Mouse (Mus musculus) splenic B cell, adult 2 months (primary cell): ENCODE results near the gene Adgrb3.

Experiments
- DNase-seq: peaks from one replicate; pipeline ENCODE4 v3.0.0-alpha.2; 2011; ENCODE audit warnings: low read depth, low spot score
- H3K27me3 ChIP-seq: 2 replicates; pipeline ENCODE4 v1.6.1; 2012; ENCODE audit warnings: mild to moderate bottlenecking, low read length, moderate library complexity, mixed read lengths; ENCODE audit not compliant: control insufficient read depth, poor library complexity, insufficient read depth, severe bottlenecking
- H3K36me3 ChIP-seq: 2 replicates; pipeline ENCODE4 v1.6.1; 2012; ENCODE audit warnings: mild to moderate bottlenecking, low read length, moderate library complexity, mixed read lengths; ENCODE audit not compliant: control insufficient read depth, poor library complexity, insufficient read depth, severe bottlenecking

Gene Adgrb3

GRCm38 (mm10) chr1:25355486-25355885 lies 474.0 kb downstream of the Adgrb3 start:
- no peak for DNase-seq
- Histone ChIP-seq H3K27me3 (no peaks in the 10 kb centered on the region), H3K36me3 (no peaks in the 10 kb centered on the region)

- no peak for DNase-seq
- Histone ChIP-seq H3K27me3 (no peaks in the 10 kb centered on the region), H3K36me3 (no peaks in the 10 kb centered on the region)
Observed at GRCm38 (mm10) chr1:25344876-25345275, 484.6 kb downstream of the Adgrb3 start.

GRCm38 (mm10) chr1:25325406-25325805 lies 504.1 kb downstream of the Adgrb3 start:
- no peaks in the 10 kb centered on the region for H3K36me3 ChIP-seq
- DNase-seq: no peak
- H3K27me3 ChIP-seq: no peaks in the 10 kb centered on the region

GRCm38 (mm10) chr1:25317142-25317541 lies 512.4 kb downstream of the Adgrb3 start:
- DNase-seq: no peak
- Histone ChIP-seq H3K36me3 (no peaks in the 10 kb centered on the region), H3K27me3 (no peaks in the 10 kb centered on the region)

GRCm38 (mm10) chr1:25312344-25312743 lies 517.2 kb downstream of the Adgrb3 start:
- Histone ChIP-seq H3K36me3 (no peaks in the 10 kb centered on the region), H3K27me3 (no peaks in the 10 kb centered on the region)
- no peak for DNase-seq

GRCm38 (mm10) chr1:25310066-25310465 lies 519.4 kb downstream of the Adgrb3 start:
- H3K36me3 ChIP-seq: no peaks in the 10 kb centered on the region
- DNase-seq: no peak

GRCm38 (mm10) chr1:25281471-25281870 lies 548.0 kb downstream of the Adgrb3 start:
- no peaks in the 10 kb centered on the region for H3K27me3 ChIP-seq
- no peaks in the 10 kb centered on the region for H3K36me3 ChIP-seq
- DNase-seq: no peak

More at GRCm38 (mm10) chr1:25310066-25310465, 519.4 kb downstream of the Adgrb3 start:
- H3K27me3 ChIP-seq: no peaks in the 10 kb centered on the region

GRCm38 (mm10) chr1:25250562-25250961 lies 578.9 kb downstream of the Adgrb3 start:
- H3K27me3 ChIP-seq: no peaks in the 10 kb centered on the region
- no peaks in the 10 kb centered on the region for H3K36me3 ChIP-seq
- DNase-seq: no peak

- H3K36me3 ChIP-seq: no peaks in the 10 kb centered on the region
- no peak for DNase-seq
- no peaks in the 10 kb centered on the region for H3K27me3 ChIP-seq
Observed at GRCm38 (mm10) chr1:25242436-25242835, 587.1 kb downstream of the Adgrb3 start.

- Histone ChIP-seq H3K36me3 (no peaks in the 10 kb centered on the region), H3K27me3 (no peaks in the 10 kb centered on the region)
- no peak for DNase-seq
Observed at GRCm38 (mm10) chr1:25229245-25229750, 600.2 kb downstream of the Adgrb3 start.

GRCm38 (mm10) chr1:25228381-25229244 lies 600.9 kb downstream of the Adgrb3 start:
- H3K27me3 ChIP-seq: no peaks in the 10 kb centered on the region
- H3K36me3 ChIP-seq: no peaks in the 10 kb centered on the region
- no peak for DNase-seq

GRCm38 (mm10) chr1:25227880-25228279 lies 601.6 kb downstream of the Adgrb3 start:
- Histone ChIP-seq H3K36me3 (no peaks in the 10 kb centered on the region), H3K27me3 (no peaks in the 10 kb centered on the region)
- no peak for DNase-seq

GRCm38 (mm10) chr1:25204636-25205035 lies 624.9 kb downstream of the Adgrb3 start:
- no peaks in the 10 kb centered on the region for H3K27me3 ChIP-seq

GRCm38 (mm10) chr1:25199392-25199791 lies 630.1 kb downstream of the Adgrb3 start:
- no peaks in the 10 kb centered on the region for H3K27me3 ChIP-seq
- no peak for DNase-seq
- H3K36me3 ChIP-seq: no peaks in the 10 kb centered on the region

More at GRCm38 (mm10) chr1:25204636-25205035, 624.9 kb downstream of the Adgrb3 start:
- no peaks in the 10 kb centered on the region for H3K36me3 ChIP-seq
- no peak for DNase-seq

- Histone ChIP-seq H3K36me3 (no peaks in the 10 kb centered on the region), H3K27me3 (no peaks in the 10 kb centered on the region)
- DNase-seq: no peak
Observed at GRCm38 (mm10) chr1:25191986-25192385, 637.5 kb downstream of the Adgrb3 start.
